Mouse (Mus musculus): Measurements from ENCODE around the gene Washc4.

Gene Washc4

GRCm38 (mm10) chr10:83563005-83563404 lies 19.5 kb downstream of the Washc4 start:
- H3K27me3 ChIP-seq (ENCODE audit: insufficient read depth, low read length) = no peaks in the 10 kb centered on the region
- H3K4me3 ChIP-seq (replicated peaks; ENCODE audit: low read length) = no peak overlapping the region
- H3K4me1 ChIP-seq (replicated peaks; ENCODE audit: low read depth, low read length) = no peaks in the 10 kb centered on the region
- no peaks in the 10 kb centered on the region for H3K9me3 ChIP-seq (ENCODE audit: low read length)
- H3K36me3 ChIP-seq (ENCODE audit: insufficient read depth, low read length) = peaks cover 96% of the 10 kb centered on the region
- TF ChIP-seq CTCF (conservative IDR thresholded peaks at IDR 0.05; ENCODE audit: low read length) (no peak), NANOG (IDR thresholded peaks at IDR 0.05; ENCODE audit: borderline replicate concordance, low read length) (no peak), POU5F1 (IDR thresholded peaks at IDR 0.05; ENCODE audit: borderline replicate concordance, low read length) (no peak)

GRCm38 (mm10) chr10:83565449-83566441 lies 22.2 kb downstream of the Washc4 start:
- H3K36me3 ChIP-seq (ENCODE audit: insufficient read depth, low read length) = peaks cover 96% of the 10 kb centered on the region
- H3K9me3 ChIP-seq (ENCODE audit: low read length) = no peaks in the 10 kb centered on the region
- H3K27me3 ChIP-seq (ENCODE audit: insufficient read depth, low read length) = no peaks in the 10 kb centered on the region
- H3K4me3 ChIP-seq (replicated peaks; ENCODE audit: low read length) = no peak overlapping the region
- TF ChIP-seq NANOG (IDR thresholded peaks at IDR 0.05; ENCODE audit: borderline replicate concordance, low read length) (no peak), CTCF (conservative IDR thresholded peaks at IDR 0.05; ENCODE audit: low read length) (no peak), POU5F1 (IDR thresholded peaks at IDR 0.05; ENCODE audit: borderline replicate concordance, low read length) (no peak)
- H3K4me1 ChIP-seq (replicated peaks; ENCODE audit: low read depth, low read length) = no peaks in the 10 kb centered on the region

GRCm38 (mm10) chr10:83590801-83591200 lies 47.2 kb downstream of the Washc4 start:
- H3K36me3 ChIP-seq (ENCODE audit: insufficient read depth, low read length) = peaks cover 93% of the 10 kb centered on the region
- TF ChIP-seq POU5F1 (IDR thresholded peaks at IDR 0.05; ENCODE audit: borderline replicate concordance, low read length) = no peak
- no peaks in the 10 kb centered on the region for H3K9me3 ChIP-seq (ENCODE audit: low read length)
- no peaks in the 10 kb centered on the region for H3K4me1 ChIP-seq (replicated peaks; ENCODE audit: low read depth, low read length)
- H3K27me3 ChIP-seq (ENCODE audit: insufficient read depth, low read length) = no peaks in the 10 kb centered on the region
- H3K4me3 ChIP-seq (replicated peaks; ENCODE audit: low read length) = no peak overlapping the region

GRCm38 (mm10) chr10:83592616-83593015 lies 49.1 kb downstream of the Washc4 start:
- no peaks in the 10 kb centered on the region for H3K27me3 ChIP-seq (ENCODE audit: insufficient read depth, low read length)
- H3K4me1 ChIP-seq (replicated peaks; ENCODE audit: low read depth, low read length) = peaks cover 8% of the 10 kb centered on the region
- no peaks in the 10 kb centered on the region for H3K9me3 ChIP-seq (ENCODE audit: low read length)
- peaks cover 85% of the 10 kb centered on the region for H3K36me3 ChIP-seq (ENCODE audit: insufficient read depth, low read length)
- no peak overlapping the region for H3K4me3 ChIP-seq (replicated peaks; ENCODE audit: low read length)
- TF ChIP-seq POU5F1 (IDR thresholded peaks at IDR 0.05; ENCODE audit: borderline replicate concordance, low read length) (no peak), CTCF (conservative IDR thresholded peaks at IDR 0.05; ENCODE audit: low read length) (no peak), NANOG (IDR thresholded peaks at IDR 0.05; ENCODE audit: borderline replicate concordance, low read length) (no peak)

GRCm38 (mm10) chr10:83594526-83594925 lies 51.0 kb downstream of the Washc4 start:
- Histone ChIP-seq H3K27me3 (ENCODE audit: insufficient read depth, low read length) (no peaks in the 10 kb centered on the region), H3K4me1 (replicated peaks; ENCODE audit: low read depth, low read length) (peaks cover 8% of the 10 kb centered on the region), H3K4me3 (replicated peaks; ENCODE audit: low read length) (no peak overlapping the region), H3K36me3 (ENCODE audit: insufficient read depth, low read length) (peaks cover 82% of the 10 kb centered on the region), H3K9me3 (ENCODE audit: low read length) (no peaks in the 10 kb centered on the region)
- TF ChIP-seq POU5F1 (IDR thresholded peaks at IDR 0.05; ENCODE audit: borderline replicate concordance, low read length) (no peak), NANOG (IDR thresholded peaks at IDR 0.05; ENCODE audit: borderline replicate concordance, low read length) (no peak)

GRCm38 (mm10) chr10:83600650-83601049 lies 57.1 kb downstream of the Washc4 start:
- H3K36me3 ChIP-seq (ENCODE audit: insufficient read depth, low read length) = peaks cover 78% of the 10 kb centered on the region
- peaks cover 18% of the 10 kb centered on the region for H3K4me1 ChIP-seq (replicated peaks; ENCODE audit: low read depth, low read length)
- H3K27me3 ChIP-seq (ENCODE audit: insufficient read depth, low read length) = no peaks in the 10 kb centered on the region
- TF ChIP-seq NANOG (IDR thresholded peaks at IDR 0.05; ENCODE audit: borderline replicate concordance, low read length) (no peak), POU5F1 (IDR thresholded peaks at IDR 0.05; ENCODE audit: borderline replicate concordance, low read length) (no peak), CTCF (conservative IDR thresholded peaks at IDR 0.05; ENCODE audit: low read length) (no peak)
- H3K4me3 ChIP-seq (replicated peaks; ENCODE audit: low read length) = no peak overlapping the region
- no peaks in the 10 kb centered on the region for H3K9me3 ChIP-seq (ENCODE audit: low read length)

- TF ChIP-seq CTCF (conservative IDR thresholded peaks at IDR 0.05; ENCODE audit: low read length) (no peak), NANOG (IDR thresholded peaks at IDR 0.05; ENCODE audit: borderline replicate concordance, low read length) (no peak), POU5F1 (IDR thresholded peaks at IDR 0.05; ENCODE audit: borderline replicate concordance, low read length) (no peak)
- no peak overlapping the region for H3K4me3 ChIP-seq (replicated peaks; ENCODE audit: low read length)
- no peaks in the 10 kb centered on the region for H3K27me3 ChIP-seq (ENCODE audit: insufficient read depth, low read length)
- peaks cover 13% of the 10 kb centered on the region; the same call in 1 of the 2 replicates for H3K4me1 ChIP-seq (replicated peaks; ENCODE audit: low read depth, low read length)
- peaks cover 86% of the 10 kb centered on the region for H3K36me3 ChIP-seq (ENCODE audit: insufficient read depth, low read length)
- no peaks in the 10 kb centered on the region for H3K9me3 ChIP-seq (ENCODE audit: low read length)
These were observed 60.5 kb downstream of the Washc4 start for GRCm38 (mm10) chr10:83603956-83604564.

- H3K27me3 ChIP-seq (ENCODE audit: insufficient read depth, low read length) = no peaks in the 10 kb centered on the region
- TF ChIP-seq NANOG (IDR thresholded peaks at IDR 0.05; ENCODE audit: borderline replicate concordance, low read length) (no peak), POU5F1 (IDR thresholded peaks at IDR 0.05; ENCODE audit: borderline replicate concordance, low read length) (no peak), CTCF (conservative IDR thresholded peaks at IDR 0.05; ENCODE audit: low read length) (no peak)
- H3K4me1 ChIP-seq (replicated peaks; ENCODE audit: low read depth, low read length) = peaks cover 11% of the 10 kb centered on the region; the same call in 1 of the 2 replicates
- no peaks in the 10 kb centered on the region for H3K9me3 ChIP-seq (ENCODE audit: low read length)
- peaks cover 86% of the 10 kb centered on the region for H3K36me3 ChIP-seq (ENCODE audit: insufficient read depth, low read length)
- no peak overlapping the region for H3K4me3 ChIP-seq (replicated peaks; ENCODE audit: low read length)
These were observed 62.2 kb downstream of the Washc4 start for GRCm38 (mm10) chr10:83605637-83606183.

Data from E14TG2a.4 (cell line).